Mouse (Mus musculus) heart, adult 8-10 months (tissue): Measurements from ENCODE around the gene Fastkd2. TPM values are rescaled to one million over a fixed set of nuclear protein-coding genes. Genes with fewer than 3 reads are reported as not detected.

Experiments
- DNase-seq: peaks from one replicate; pipeline ENCODE4 v3.0.0; 2022; ENCODE audit warnings: low spot score
- total RNA-seq, 4 experiments: library from RNA; stranded (reverse); gene quantifications; 2 replicates each; pipeline ENCODE4 v1.2.4; 2022

Gene Fastkd2
- total RNA-seq = 10 to 100 TPM; 25.3 to 35.4 (median 32.6) TPM

- peak; percentile 95 for DNase-seq
These were observed at the start of gene Fastkd2, which contains the start of gene Mdh1b for GRCm38 (mm10) chr1:63730240-63730771. Gene Fastkd2, plus strand, starts transcription at chr1:63730614. Gene Mdh1b, minus strand, starts transcription at chr1:63730318.

GRCm38 (mm10) chr1:63686827-63687226 is 43.6 kb upstream of the Fastkd2 start, which contains the start of gene Dytn:
Gene Dytn, minus strand, starts transcription at chr1:63686927.
- no peak for DNase-seq

GRCm38 (mm10) chr1:63696861-63697260 is 33.6 kb upstream of the Fastkd2 start:
- no peak for DNase-seq

GRCm38 (mm10) chr1:63705733-63706132 is 24.7 kb upstream of the Fastkd2 start:
- DNase-seq = no peak

GRCm38 (mm10) chr1:63708876-63709275 is 21.5 kb upstream of the Fastkd2 start:
- DNase-seq = no peak

GRCm38 (mm10) chr1:63720161-63720560 is 10.3 kb upstream of the Fastkd2 start:
- DNase-seq = no peak

GRCm38 (mm10) chr1:63729796-63730195 is 618 bp upstream of the Fastkd2 start:
- no peak for DNase-seq

- DNase-seq = no peak
These were observed 25.6 kb downstream of the Fastkd2 start for GRCm38 (mm10) chr1:63756005-63756404.

GRCm38 (mm10) chr1:63763212-63763694 is 32.8 kb downstream of the Fastkd2 start:
- DNase-seq = peak; percentile 21

GRCm38 (mm10) chr1:63763881-63764386 is 33.5 kb downstream of the Fastkd2 start:
- no peak for DNase-seq

GRCm38 (mm10) chr1:63764395-63764794 is 34.0 kb downstream of the Fastkd2 start:
- no peak for DNase-seq

GRCm38 (mm10) chr1:63768112-63768511 is 37.7 kb downstream of the Fastkd2 start:
- DNase-seq = no peak

- no peak for DNase-seq
These were observed 38.8 kb downstream of the Fastkd2 start, which contains the start of gene 4933402D24Rik for GRCm38 (mm10) chr1:63769167-63769566. Gene 4933402D24Rik, minus strand, starts transcription at chr1:63769267.

GRCm38 (mm10) chr1:63770309-63770708 is 39.9 kb downstream of the Fastkd2 start:
- DNase-seq = no peak

GRCm38 (mm10) chr1:63776396-63776795 is 46.0 kb downstream of the Fastkd2 start:
- DNase-seq = no peak

- no peak for DNase-seq
These were observed 46.7 kb downstream of the Fastkd2 start for GRCm38 (mm10) chr1:63776902-63777630.

- DNase-seq = no peak
These were observed 63.9 kb downstream of the Fastkd2 start for GRCm38 (mm10) chr1:63794326-63794725.

Other genes starting within 250 kb of the Fastkd2 start
- gene Gm39653, start 114.6 kb upstream of the Fastkd2 start, total RNA-seq = not detected
- gene Dytn, start 43.7 kb upstream of the Fastkd2 start, total RNA-seq = not detected
- gene Mdh1b, start 296 bp upstream of the Fastkd2 start, total RNA-seq = not detected
- gene 4933402D24Rik, start 38.7 kb downstream of the Fastkd2 start, total RNA-seq = not detected